Mouse (Mus musculus): ENCODE data around the gene Hao1. TPM values are rescaled to one million over a fixed set of nuclear protein-coding genes. Genes with fewer than 3 reads are reported as not detected.

Gene Hao1
- not detected in 2 replicates for polyA plus RNA-seq (2012; rRNA removed)

GRCm38 (mm10) chr2:134554221-134554727 lies at the start of gene Hao1:
Hao1 (minus strand) TSS chr2:134554368.
- no peak for TF ChIP-seq POLR2A (IDR thresholded peaks at IDR 0.05; ENCODE audit: low read depth, low read length)
- no peak; the same call in 1 of the 2 replicates for TF ChIP-seq CTCF (conservative IDR thresholded peaks at IDR 0.05; ENCODE audit: insufficient read depth, insufficient read length, low read depth, low read length)
- Histone ChIP-seq H3K27me3 (replicated peaks; ENCODE audit: control insufficient read depth, insufficient read depth, low read length) (no peaks in the 10 kb centered on the region), H3K36me3 (ENCODE audit: control insufficient read depth, insufficient read depth, low read length) (no peaks in the 10 kb centered on the region), H3K27ac (ENCODE audit: insufficient read depth, low read depth, low read length) (no peak within 1 kb of the TSS), H3K4me3 (ENCODE audit: insufficient read depth, low read depth, low read length) (no peak within 1 kb of the TSS), H3K4me1 (ENCODE audit: control insufficient read depth, insufficient read depth, low read length) (no peaks in the 10 kb centered on the region)
- DNase-seq, result no peak
- 67% methylated on average over 8 of the region's 8 CpGs for WGBS

GRCm38 (mm10) chr2:134591081-134591694 lies 37.0 kb upstream of the Hao1 start:
- no peak overlapping the region for H3K27ac ChIP-seq (ENCODE audit: insufficient read depth, low read depth, low read length)
- TF ChIP-seq CTCF (conservative IDR thresholded peaks at IDR 0.05; ENCODE audit: insufficient read depth, insufficient read length, low read depth, low read length) (no peak), POLR2A (IDR thresholded peaks at IDR 0.05; ENCODE audit: low read depth, low read length) (no peak)
- DNase-seq, result no peak
- no peak overlapping the region for H3K4me3 ChIP-seq (ENCODE audit: insufficient read depth, low read depth, low read length)
- H3K27me3 ChIP-seq (replicated peaks; ENCODE audit: control insufficient read depth, insufficient read depth, low read length), result no peaks in the 10 kb centered on the region
- WGBS, result 96% methylated on average over 6 of the region's 6 CpGs
- H3K4me1 ChIP-seq (ENCODE audit: control insufficient read depth, insufficient read depth, low read length), result no peaks in the 10 kb centered on the region
- H3K36me3 ChIP-seq (ENCODE audit: control insufficient read depth, insufficient read depth, low read length), result no peaks in the 10 kb centered on the region

GRCm38 (mm10) chr2:134585243-134585642 lies 31.1 kb upstream of the Hao1 start:
- Histone ChIP-seq H3K27me3 (replicated peaks; ENCODE audit: control insufficient read depth, insufficient read depth, low read length) (no peaks in the 10 kb centered on the region), H3K36me3 (ENCODE audit: control insufficient read depth, insufficient read depth, low read length) (no peaks in the 10 kb centered on the region), H3K4me3 (ENCODE audit: insufficient read depth, low read depth, low read length) (no peak overlapping the region), H3K4me1 (ENCODE audit: control insufficient read depth, insufficient read depth, low read length) (no peaks in the 10 kb centered on the region), H3K27ac (ENCODE audit: insufficient read depth, low read depth, low read length) (no peak overlapping the region)
- no peak for DNase-seq
- TF ChIP-seq CTCF (conservative IDR thresholded peaks at IDR 0.05; ENCODE audit: insufficient read depth, insufficient read length, low read depth, low read length) (no peak), POLR2A (IDR thresholded peaks at IDR 0.05; ENCODE audit: low read depth, low read length) (no peak)
- 78% methylated on average over 4 of the region's 4 CpGs for WGBS

- Histone ChIP-seq H3K36me3 (ENCODE audit: control insufficient read depth, insufficient read depth, low read length) (no peaks in the 10 kb centered on the region), H3K27ac (ENCODE audit: insufficient read depth, low read depth, low read length) (no peak overlapping the region), H3K4me1 (ENCODE audit: control insufficient read depth, insufficient read depth, low read length) (no peaks in the 10 kb centered on the region), H3K27me3 (replicated peaks; ENCODE audit: control insufficient read depth, insufficient read depth, low read length) (no peaks in the 10 kb centered on the region), H3K4me3 (ENCODE audit: insufficient read depth, low read depth, low read length) (no peak overlapping the region)
- DNase-seq, result no peak
- WGBS, result 78% methylated on average over 3 of the region's 3 CpGs
- TF ChIP-seq POLR2A (IDR thresholded peaks at IDR 0.05; ENCODE audit: low read depth, low read length) (no peak), CTCF (conservative IDR thresholded peaks at IDR 0.05; ENCODE audit: insufficient read depth, insufficient read length, low read depth, low read length) (no peak)
These were observed 5.3 kb upstream of the Hao1 start for GRCm38 (mm10) chr2:134559422-134559821.

GRCm38 (mm10) chr2:134552358-134552757 lies 1.8 kb downstream of the Hao1 start:
- no peak overlapping the region for H3K4me3 ChIP-seq (ENCODE audit: insufficient read depth, low read depth, low read length)
- DNase-seq, result no peak
- H3K36me3 ChIP-seq (ENCODE audit: control insufficient read depth, insufficient read depth, low read length), result no peaks in the 10 kb centered on the region
- TF ChIP-seq CTCF (conservative IDR thresholded peaks at IDR 0.05; ENCODE audit: insufficient read depth, insufficient read length, low read depth, low read length) (no peak), POLR2A (IDR thresholded peaks at IDR 0.05; ENCODE audit: low read depth, low read length) (no peak)
- no peak overlapping the region for H3K27ac ChIP-seq (ENCODE audit: insufficient read depth, low read depth, low read length)
- H3K4me1 ChIP-seq (ENCODE audit: control insufficient read depth, insufficient read depth, low read length), result no peaks in the 10 kb centered on the region
- H3K27me3 ChIP-seq (replicated peaks; ENCODE audit: control insufficient read depth, insufficient read depth, low read length), result no peaks in the 10 kb centered on the region

- Histone ChIP-seq H3K4me3 (ENCODE audit: insufficient read depth, low read depth, low read length) (no peak overlapping the region), H3K4me1 (ENCODE audit: control insufficient read depth, insufficient read depth, low read length) (no peaks in the 10 kb centered on the region), H3K27ac (ENCODE audit: insufficient read depth, low read depth, low read length) (no peak overlapping the region), H3K27me3 (replicated peaks; ENCODE audit: control insufficient read depth, insufficient read depth, low read length) (no peaks in the 10 kb centered on the region), H3K36me3 (ENCODE audit: control insufficient read depth, insufficient read depth, low read length) (no peaks in the 10 kb centered on the region)
- DNase-seq, result peak; percentile 62
- TF ChIP-seq CTCF (conservative IDR thresholded peaks at IDR 0.05; ENCODE audit: insufficient read depth, insufficient read length, low read depth, low read length) (0 out of 2 replicates have a peak, but pooled peaks have one; percentile 4), POLR2A (IDR thresholded peaks at IDR 0.05; ENCODE audit: low read depth, low read length) (no peak)
- WGBS, result 17% methylated on average over 4 of the region's 4 CpGs
These were observed 4.4 kb downstream of the Hao1 start for GRCm38 (mm10) chr2:134549770-134550169.

GRCm38 (mm10) chr2:134545116-134545515 lies 9.1 kb downstream of the Hao1 start:
- DNase-seq, result no peak
- Histone ChIP-seq H3K27ac (ENCODE audit: insufficient read depth, low read depth, low read length) (no peak overlapping the region), H3K4me3 (ENCODE audit: insufficient read depth, low read depth, low read length) (no peak overlapping the region), H3K27me3 (replicated peaks; ENCODE audit: control insufficient read depth, insufficient read depth, low read length) (no peaks in the 10 kb centered on the region), H3K4me1 (ENCODE audit: control insufficient read depth, insufficient read depth, low read length) (no peaks in the 10 kb centered on the region), H3K36me3 (ENCODE audit: control insufficient read depth, insufficient read depth, low read length) (no peaks in the 10 kb centered on the region)
- TF ChIP-seq POLR2A (IDR thresholded peaks at IDR 0.05; ENCODE audit: low read depth, low read length) (no peak), CTCF (conservative IDR thresholded peaks at IDR 0.05; ENCODE audit: insufficient read depth, insufficient read length, low read depth, low read length) (no peak)
- WGBS, result 61% methylated on average over 5 of the region's 5 CpGs
